Mouse (Mus musculus): ENCODE measurements at regions not wholly inside any gene's neighbourhood (a gene's known extent, or its start where the extent isn't known, plus 50 kb on each side); places are given as distances from the start of the nearest gene placed in this dataset.
"Not testable (repeated sequence)": the region's sequence is repeated elsewhere in the genome, so short reads cannot be mapped to it uniquely, and the experiment has no call there.

GRCm38 (mm10) chr8:35020480-35020879 is 745.1 kb upstream of the Gm19410 start:
- ATAC-seq (ENCODE audit: extremely low read depth, insufficient number of reproducible peaks, low FRiP score, poor library complexity, severe bottlenecking) = no peak

DNA sequence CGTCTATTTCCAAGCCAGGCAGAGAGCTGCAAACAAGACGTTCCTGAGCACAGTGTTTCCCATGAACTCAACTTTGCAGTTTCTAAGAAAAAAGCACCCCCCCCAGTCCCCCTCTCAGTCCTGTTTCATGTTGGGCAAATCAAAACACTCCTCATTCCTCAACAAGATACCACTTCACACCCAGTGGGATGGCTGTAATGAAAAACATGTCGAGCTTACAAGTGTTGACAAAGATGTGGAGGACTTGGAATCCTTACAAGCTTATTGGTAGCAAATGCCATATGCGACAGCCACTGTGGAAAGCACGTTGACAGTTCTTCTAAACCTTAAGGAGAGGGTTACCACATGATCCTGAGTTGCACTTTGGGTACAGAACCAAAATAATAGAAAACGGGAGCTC is 742.9 kb upstream of the Gm19410 start:
- no peak for ATAC-seq (ENCODE audit: extremely low read depth, insufficient number of reproducible peaks, low FRiP score, poor library complexity, severe bottlenecking)

- ATAC-seq (ENCODE audit: extremely low read depth, insufficient number of reproducible peaks, low FRiP score, poor library complexity, severe bottlenecking) = no peak
Measured at GRCm38 (mm10) chr8:35047798-35048197, 717.8 kb upstream of the Gm19410 start.

DNA sequence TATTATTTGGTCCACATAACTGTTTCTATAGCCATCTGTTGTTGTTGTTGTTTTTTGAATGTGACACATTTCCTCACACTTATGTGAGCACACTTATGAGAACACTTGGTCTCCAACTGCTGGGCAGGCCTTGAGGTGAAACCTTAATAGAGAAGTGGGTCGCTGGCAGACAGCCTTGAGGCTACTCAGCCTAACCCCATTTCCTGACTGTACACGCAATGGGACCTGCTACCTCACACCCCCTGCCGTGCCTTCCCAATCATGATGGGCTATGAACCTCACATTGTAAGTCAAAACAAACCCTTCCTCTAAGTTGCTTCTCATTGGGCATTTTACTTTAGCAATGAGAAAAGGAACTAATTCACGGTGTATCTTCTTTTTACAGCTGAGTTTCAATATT is 712.1 kb upstream of the Gm19410 start:
- no peak for ATAC-seq (ENCODE audit: extremely low read depth, insufficient number of reproducible peaks, low FRiP score, poor library complexity, severe bottlenecking)

- ATAC-seq (ENCODE audit: extremely low read depth, insufficient number of reproducible peaks, low FRiP score, poor library complexity, severe bottlenecking) = no peak
Measured at GRCm38 (mm10) chr8:35061048-35061447, 704.5 kb upstream of the Gm19410 start.

- ATAC-seq (ENCODE audit: extremely low read depth, insufficient number of reproducible peaks, low FRiP score, poor library complexity, severe bottlenecking) = no peak
Measured at GRCm38 (mm10) chr8:35068228-35068627, 697.4 kb upstream of the Gm19410 start.

DNA sequence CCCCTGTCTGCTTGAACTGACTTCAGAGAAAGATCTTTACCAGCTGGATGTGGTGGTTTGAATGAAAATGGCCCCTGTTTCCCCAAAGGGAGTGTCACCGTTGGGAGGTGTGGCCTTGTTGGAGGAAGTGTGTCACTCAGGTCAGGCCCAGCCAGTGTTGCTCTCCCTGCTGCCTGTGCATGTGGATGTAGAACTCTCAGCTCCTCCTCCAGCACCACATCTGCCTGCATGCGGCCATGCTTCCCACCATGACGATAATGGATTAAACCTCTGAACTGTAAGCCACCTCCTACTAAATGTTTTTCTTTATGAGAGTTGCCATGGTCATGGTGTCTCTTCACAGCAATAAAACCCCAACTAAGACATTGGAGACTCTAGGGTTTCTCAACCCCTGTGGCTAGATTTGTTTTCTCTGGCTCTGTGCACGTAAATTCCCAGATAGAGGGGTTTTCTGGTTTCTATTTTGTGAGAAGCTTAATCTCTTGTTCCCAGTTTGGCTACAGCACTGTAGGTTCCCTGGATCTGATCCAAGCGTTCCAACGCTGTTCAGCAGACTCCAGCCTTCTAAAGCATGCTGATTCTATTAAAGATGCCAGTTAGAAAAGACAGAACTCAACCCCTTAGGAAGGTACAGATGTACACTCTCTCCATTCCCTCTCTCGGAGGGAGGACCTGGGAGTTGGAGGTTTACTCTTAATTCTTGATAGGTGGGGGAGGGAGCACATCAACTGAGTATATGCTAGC is 695.2 kb upstream of the Gm19410 start:
- ATAC-seq (ENCODE audit: extremely low read depth, insufficient number of reproducible peaks, low FRiP score, poor library complexity, severe bottlenecking) = no peak

DNA sequence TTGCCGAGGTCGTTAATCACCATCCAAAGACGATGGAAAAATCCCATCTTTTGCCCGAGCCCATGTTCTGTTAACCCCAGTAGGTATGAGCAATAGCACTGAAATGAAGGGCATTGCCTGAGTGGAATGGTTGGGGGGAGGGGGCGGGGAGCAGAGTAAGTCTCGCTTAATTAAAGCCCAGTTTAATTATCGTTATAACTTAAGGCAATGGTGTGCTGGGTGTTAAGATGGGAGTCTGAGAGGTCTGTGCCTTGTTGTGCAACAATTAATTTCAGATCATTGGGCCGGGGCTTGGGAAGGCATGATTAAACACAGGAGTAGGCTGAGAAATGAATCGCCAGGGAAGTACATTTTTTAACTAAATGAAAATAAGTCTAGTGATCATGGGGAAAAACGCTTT is 689.6 kb upstream of the Gm19410 start:
- no peak for ATAC-seq (ENCODE audit: extremely low read depth, insufficient number of reproducible peaks, low FRiP score, poor library complexity, severe bottlenecking)

DNA sequence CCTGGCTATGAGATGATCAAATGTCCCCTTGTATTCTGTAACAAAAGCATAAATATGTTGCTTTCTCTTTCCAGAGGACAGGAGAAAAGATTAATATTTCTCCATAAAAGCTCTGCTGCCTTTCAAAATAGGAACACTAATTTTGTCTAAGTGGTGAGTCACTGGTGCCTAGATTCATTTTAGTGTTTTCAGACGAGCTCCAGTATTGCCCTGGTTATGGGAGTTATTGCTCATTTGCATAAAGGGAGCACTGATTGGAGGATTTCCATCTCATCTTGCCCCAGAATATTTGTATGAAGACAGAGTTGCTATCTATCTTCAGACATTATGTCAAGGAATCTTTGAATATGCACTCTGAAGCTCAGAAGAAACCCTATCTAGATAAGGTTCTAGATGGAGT is 682.4 kb upstream of the Gm19410 start:
- no peak for ATAC-seq (ENCODE audit: extremely low read depth, insufficient number of reproducible peaks, low FRiP score, poor library complexity, severe bottlenecking)

GRCm38 (mm10) chr8:35087070-35087469 is 678.5 kb upstream of the Gm19410 start:
- ATAC-seq (ENCODE audit: extremely low read depth, insufficient number of reproducible peaks, low FRiP score, poor library complexity, severe bottlenecking) = no peak

GRCm38 (mm10) chr8:35088380-35089244 is 677.0 kb upstream of the Gm19410 start:
- no peak for ATAC-seq (ENCODE audit: extremely low read depth, insufficient number of reproducible peaks, low FRiP score, poor library complexity, severe bottlenecking)

- ATAC-seq (ENCODE audit: extremely low read depth, insufficient number of reproducible peaks, low FRiP score, poor library complexity, severe bottlenecking) = no peak
Measured at GRCm38 (mm10) chr8:35089519-35089918, 676.1 kb upstream of the Gm19410 start.

DNA sequence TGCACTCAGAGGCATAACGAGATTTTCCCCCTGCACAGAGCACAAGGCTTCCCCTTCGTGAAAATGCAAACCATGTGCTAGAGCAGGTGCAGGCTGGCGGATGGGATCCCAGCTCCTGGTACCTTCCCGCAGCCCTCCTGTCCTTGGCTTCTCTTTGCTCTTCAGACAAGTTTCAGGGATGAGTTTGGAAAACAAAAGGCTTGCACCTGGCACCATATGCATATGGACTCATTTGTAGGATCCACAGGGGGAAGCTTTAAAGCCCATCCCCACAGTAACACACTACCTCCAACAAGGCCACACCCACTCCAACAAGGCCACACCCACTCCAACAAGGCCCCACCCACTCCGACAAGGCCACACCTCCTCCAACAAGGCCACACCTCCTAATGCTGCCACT is 663.9 kb upstream of the Gm19410 start:
- ATAC-seq (ENCODE audit: extremely low read depth, insufficient number of reproducible peaks, low FRiP score, poor library complexity, severe bottlenecking) = no peak

- ATAC-seq (ENCODE audit: extremely low read depth, insufficient number of reproducible peaks, low FRiP score, poor library complexity, severe bottlenecking) = not testable (repeated sequence)
Measured at GRCm38 (mm10) chr8:35102102-35102501, 663.5 kb upstream of the Gm19410 start.

DNA sequence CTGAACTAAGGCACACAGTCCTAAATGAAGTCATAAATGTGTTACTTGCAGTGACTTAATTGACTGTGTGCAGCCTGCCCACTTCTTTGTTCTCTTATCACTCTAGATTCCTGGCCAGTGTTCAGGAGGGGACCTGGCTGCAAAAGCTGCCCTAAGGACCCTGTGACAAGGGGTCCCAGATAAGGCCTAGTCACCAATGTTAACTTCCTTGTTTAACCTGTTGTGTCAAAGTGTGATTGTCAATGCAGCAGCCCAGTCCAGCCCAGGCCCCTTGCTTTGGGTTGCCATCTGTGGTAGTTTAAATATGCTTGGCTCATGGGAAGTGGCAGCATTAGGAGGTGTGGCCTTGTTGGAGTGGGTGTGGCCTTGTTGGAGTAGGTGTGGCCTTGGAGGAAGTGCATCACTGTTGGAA is 661.1 kb upstream of the Gm19410 start:
- not testable (repeated sequence) for ATAC-seq (ENCODE audit: extremely low read depth, insufficient number of reproducible peaks, low FRiP score, poor library complexity, severe bottlenecking)

GRCm38 (mm10) chr8:35109506-35110217 is 655.9 kb upstream of the Gm19410 start:
- no peak for ATAC-seq (ENCODE audit: extremely low read depth, insufficient number of reproducible peaks, low FRiP score, poor library complexity, severe bottlenecking)

DNA sequence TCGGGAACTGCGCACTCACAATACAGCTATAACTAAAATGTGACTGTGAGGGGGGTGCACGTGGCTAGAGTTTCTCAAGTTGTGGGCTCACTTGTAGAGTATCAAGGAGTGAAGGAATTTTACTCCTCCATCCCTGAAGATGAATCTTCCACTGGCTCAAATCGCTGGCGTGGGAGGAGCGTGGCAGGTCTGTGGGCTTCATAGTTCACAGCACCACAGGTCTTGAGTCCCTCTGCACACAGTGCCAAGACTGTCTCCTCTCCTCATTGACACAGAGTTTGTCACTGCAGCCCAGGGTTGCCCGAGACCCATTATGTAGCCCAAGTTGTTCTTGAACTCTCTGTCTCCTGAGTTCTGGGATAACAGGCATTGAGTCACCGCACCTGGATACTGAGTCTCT is 655.3 kb upstream of the Gm19410 start:
- ATAC-seq (ENCODE audit: extremely low read depth, insufficient number of reproducible peaks, low FRiP score, poor library complexity, severe bottlenecking) = no peak

- ATAC-seq (ENCODE audit: extremely low read depth, insufficient number of reproducible peaks, low FRiP score, poor library complexity, severe bottlenecking) = no peak
Measured at GRCm38 (mm10) chr8:35111130-35111529, 654.5 kb upstream of the Gm19410 start.

DNA sequence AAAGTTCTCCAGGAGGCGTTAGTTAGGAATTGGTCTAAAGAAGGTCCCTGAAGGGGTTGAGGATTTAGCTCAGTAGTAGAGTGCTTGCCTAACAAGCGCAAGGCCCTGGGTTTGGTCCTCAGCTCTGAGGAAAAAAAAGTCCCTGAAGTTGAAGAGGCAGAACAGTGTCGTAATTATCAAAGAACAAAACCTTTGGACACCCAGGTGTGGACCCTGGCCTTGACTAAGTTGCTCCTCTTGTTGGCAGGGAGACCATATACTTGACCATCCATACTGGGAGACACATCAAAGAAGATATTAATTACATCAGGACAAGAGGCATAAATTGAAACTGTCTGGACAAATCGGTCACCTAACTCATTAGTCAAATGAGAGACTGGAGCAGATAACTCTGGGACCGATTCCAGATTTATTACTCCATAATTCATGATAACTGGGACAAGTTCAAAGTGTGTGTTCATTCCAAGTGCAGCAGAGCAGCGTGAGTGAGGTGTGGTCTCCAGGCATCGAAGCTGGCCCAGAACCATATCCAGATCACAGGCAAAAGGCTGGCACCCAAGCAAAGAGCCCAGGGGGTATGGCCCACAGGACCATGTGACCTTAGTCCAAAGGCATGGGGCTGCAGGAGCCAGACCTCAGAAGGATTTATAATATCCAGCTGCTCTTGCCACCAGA is 652.9 kb upstream of the Gm19410 start:
- no peak for ATAC-seq (ENCODE audit: extremely low read depth, insufficient number of reproducible peaks, low FRiP score, poor library complexity, severe bottlenecking)

Data from neutrophil, adult 5-6 weeks (primary cell).